Mouse (Mus musculus): ENCODE data around the gene Cep112.

DNA sequence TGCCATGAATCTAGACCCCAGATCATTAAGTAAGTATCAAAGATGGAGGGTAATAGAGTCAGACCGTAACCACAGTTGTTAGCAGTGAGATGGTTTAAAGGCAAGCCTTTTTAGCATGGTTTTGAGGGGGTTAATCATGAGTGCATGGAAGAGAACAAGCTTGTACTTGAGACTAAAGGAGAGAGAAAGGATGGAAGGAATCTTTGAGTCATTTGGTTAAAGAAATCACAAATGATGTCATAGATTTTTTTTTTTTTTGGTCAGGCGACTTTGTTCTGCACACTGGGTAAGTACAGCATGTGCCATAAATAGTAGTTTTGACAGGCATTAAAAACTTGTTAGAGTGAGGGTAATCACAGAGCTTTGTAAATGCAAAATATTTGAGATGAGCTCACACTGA is 212.8 kb downstream of the Cep112 start:
- TF ChIP-seq TAL1 (IDR thresholded peaks at IDR 0.05; ENCODE audit: low read length) (no peak), GATA1 (IDR thresholded peaks at IDR 0.05; ENCODE audit: low read length) (no peak)

All from erythroblast, embryonic 14.5 days (primary cell).